ENCODE assay signal across 32 mouse cellular contexts in the genomic region with DNA sequence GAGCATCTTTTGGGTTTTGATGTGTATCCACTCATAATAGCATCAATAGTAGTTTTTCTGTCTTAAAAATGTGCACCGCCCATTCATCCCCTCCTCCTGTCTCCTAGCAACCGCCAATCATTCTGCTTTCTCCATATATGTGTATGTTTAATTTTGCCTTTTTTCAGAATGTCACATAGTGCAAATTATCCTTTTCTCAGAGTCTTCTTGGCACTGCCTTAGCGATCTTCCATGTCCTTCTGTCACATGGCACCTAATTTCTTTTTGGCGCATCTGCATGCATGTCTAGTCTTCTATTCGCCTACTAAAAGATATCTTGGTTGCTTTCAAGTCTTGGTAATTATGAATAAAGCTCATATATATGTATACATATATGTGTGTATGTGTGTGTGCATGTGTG.
"Had no signal": no experiment of that assay in that cellular context is flagged by ENCODE, and none has a peak within 500 bp of the region (broad histone marks: within the 10 kb centered on the region; RNA-seq: fewer than 3 reads in every experiment).

No protein-coding gene starts in this region.

- H3K9me3 ChIP-seq: heart, embryonic 15.5 days; hindbrain, embryonic 10.5 days; hindbrain, embryonic 12.5 days; hindbrain, embryonic 13.5 days; hindbrain, embryonic 15.5 days; intestine, embryonic 15.5 days; kidney, embryonic 15.5 days had no signal

- ATAC-seq: hindbrain, embryonic 16.5 days; hindbrain, postnatal 0 days; inflammation-experienced regulatory T-cells, adult 6 months; intestine, embryonic 15.5 days; intestine, embryonic 16.5 days; intestine, postnatal 0 days had no signal

- DNase-seq: heart, postnatal 10 days; heart, postnatal 14 days; heart, postnatal 36 days; heart, postnatal 4 days; kidney, adult 11 months; kidney, adult 18-20 months; kidney, adult 2 months; kidney, adult 8-10 months; kidney, adult 9 months; kidney, postnatal 10 days; kidney, postnatal 14 days; kidney, postnatal 25 days; kidney, postnatal 36 days; kidney, postnatal 4 days; layer of hippocampus, adult 9-11 months; layer of hippocampus, postnatal 36 days had no signal

- H3K36me3 ChIP-seq: heart, embryonic 15.5 days; hindbrain, embryonic 10.5 days; hindbrain, embryonic 12.5 days; hindbrain, embryonic 13.5 days; hindbrain, embryonic 15.5 days; intestine, embryonic 15.5 days; kidney, embryonic 15.5 days had no signal

- H3K27ac ChIP-seq: heart, embryonic 15.5 days; hindbrain, embryonic 10.5 days; hindbrain, embryonic 12.5 days; hindbrain, embryonic 13.5 days; hindbrain, embryonic 14.5 days; hindbrain, embryonic 15.5 days; hindbrain, postnatal 0 days; intestine, embryonic 15.5 days; kidney, embryonic 15.5 days; kidney, postnatal 0 days; left cerebral cortex, adult 2 months had no signal

- H3K4me1 ChIP-seq: hindbrain, embryonic 10.5 days; hindbrain, embryonic 12.5 days; intestine, embryonic 15.5 days had no signal

- H3K4me3 ChIP-seq: heart, embryonic 15.5 days; hindbrain, embryonic 10.5 days; hindbrain, embryonic 12.5 days; hindbrain, embryonic 13.5 days; hindbrain, embryonic 15.5 days; intestine, embryonic 15.5 days; kidney, embryonic 15.5 days; layer of hippocampus, adult 2 months; left cerebral cortex, adult 2 months had no signal

- H3K9ac ChIP-seq: heart, embryonic 15.5 days; hindbrain, embryonic 12.5 days; hindbrain, embryonic 13.5 days; hindbrain, embryonic 14.5 days; hindbrain, embryonic 15.5 days; intestine, embryonic 15.5 days; kidney, embryonic 15.5 days had no signal

- H3K4me2 ChIP-seq: heart, embryonic 15.5 days; hindbrain, embryonic 12.5 days; hindbrain, embryonic 13.5 days; hindbrain, embryonic 14.5 days; hindbrain, embryonic 15.5 days; intestine, embryonic 15.5 days; kidney, embryonic 15.5 days had no signal

- H3K27me3 ChIP-seq: heart, embryonic 15.5 days; hindbrain, embryonic 12.5 days; hindbrain, embryonic 13.5 days; hindbrain, embryonic 15.5 days; intestine, embryonic 15.5 days; kidney, embryonic 15.5 days had no signal
